Mouse (Mus musculus) MEL (cell line): ENCODE data around the gene Mettl17. TPM values are rescaled to one million over a fixed set of nuclear protein-coding genes. Genes with fewer than 3 reads are reported as not detected.

Experiments
- DNase-seq: peaks from one replicate; pipeline ENCODE4 v3.0.0; 2011; ENCODE audit warnings: low read depth, low spot score
- H3K27ac ChIP-seq: 2 replicates; pipeline ENCODE4 v1.5.1; 2012; ENCODE audit warnings: low read depth, mild to moderate bottlenecking, control low read depth, low read length, moderate library complexity; ENCODE audit not compliant: control insufficient read depth
- H3K27me3 ChIP-seq, 2 experiments: fragments of 150-350 bp in 1 of 2; sonication (generic) in 1 of 2; 2 replicates each; pipeline ENCODE4 v1.6.1; 2012; ENCODE audit warnings: low read length in 2 of 2, mild to moderate bottlenecking in 2 of 2, improper control_type of control experiment in 1 of 2, moderate library complexity in 1 of 2; ENCODE audit not compliant: insufficient read depth in 2 of 2, control insufficient read depth in 1 of 2
- H3K36me3 ChIP-seq, 2 experiments: 2 replicates each; pipeline ENCODE4 v1.6.1; 2012 to 2014; ENCODE audit warnings: low read length in 2 of 2, improper control_type of control experiment in 1 of 2, inconsistent platforms in 1 of 2, mild to moderate bottlenecking in 1 of 2; ENCODE audit not compliant: insufficient read depth in 2 of 2, control insufficient read depth in 1 of 2
- H3K4me1 ChIP-seq, 2 experiments: fragments of 150-350 bp in 1 of 2; sonication (generic) in 1 of 2; 2 replicates each; pipeline ENCODE4 v1.6.1; 2012; ENCODE audit warnings: low read length in 2 of 2, improper control_type of control experiment in 1 of 2, mild to moderate bottlenecking in 1 of 2; ENCODE audit not compliant: insufficient read depth in 2 of 2, control insufficient read depth in 1 of 2
- H3K4me3 ChIP-seq, 2 experiments: fragments of 150-350 bp in 1 of 2; sonication (generic) in 1 of 2; 2 replicates each; pipeline ENCODE4 v1.5.1; 2012; ENCODE audit warnings: low read depth in 2 of 2, low read length in 2 of 2, mild to moderate bottlenecking in 2 of 2, moderate library complexity in 2 of 2, control low read depth in 1 of 2, improper control_type of control experiment in 1 of 2; ENCODE audit not compliant: control insufficient read depth in 1 of 2, insufficient read depth in 1 of 2
- H3K79me2 ChIP-seq: 2 replicates; pipeline ENCODE4 v1.6.1; 2012; ENCODE audit warnings: mild to moderate bottlenecking, low read length, moderate library complexity; ENCODE audit not compliant: control insufficient read depth, poor library complexity, insufficient read depth
- H3K9ac ChIP-seq: 2 replicates; pipeline ENCODE4 v1.6.1; 2012; ENCODE audit warnings: low read depth, mild to moderate bottlenecking, control low read depth, low read length, moderate library complexity; ENCODE audit not compliant: control insufficient read depth, poor library complexity, severe bottlenecking
- H3K9me3 ChIP-seq: fragments of 150-350 bp; sonication (generic); replicated peaks from 2 replicates; pipeline ENCODE4 v1.6.1; 2012; ENCODE audit warnings: mild to moderate bottlenecking, low read length, improper control_type of control experiment, moderate library complexity; ENCODE audit not compliant: insufficient read depth
- CTCF ChIP-seq, 3 experiments: IDR thresholded peaks in 2 of 3; conservative IDR thresholded peaks in 1 of 3; 2 replicates each; pipeline ENCODE4 v1.5.1; 2011 to 2012; ENCODE audit warnings: low read length in 3 of 3, low read depth in 2 of 3, mild to moderate bottlenecking in 2 of 3, improper control_type of control experiment in 1 of 3, inconsistent platforms in 1 of 3, mixed read lengths in 1 of 3, moderate library complexity in 1 of 3; ENCODE audit not compliant: control insufficient read depth in 1 of 3, insufficient read depth in 1 of 3, poor library complexity in 1 of 3, severe bottlenecking in 1 of 3
- EP300 ChIP-seq, 2 experiments: IDR thresholded peaks; 2 replicates each; pipeline ENCODE4 v1.6.1; 2011; ENCODE audit warnings: improper control_type of control experiment in 2 of 2, low read length in 2 of 2, low read depth in 1 of 2, mild to moderate bottlenecking in 1 of 2
- ETS1 ChIP-seq: IDR thresholded peaks from 2 replicates; pipeline ENCODE4 v1.6.1; 2012; ENCODE audit warnings: low read depth, mild to moderate bottlenecking, inconsistent platforms, low read length, improper control_type of control experiment, moderate library complexity
- JUND ChIP-seq: IDR thresholded peaks from 2 replicates; pipeline ENCODE4 v1.6.1; 2011; ENCODE audit warnings: low read depth, mild to moderate bottlenecking, improper control_type of control experiment, low read length
- KAT2A ChIP-seq: conservative IDR thresholded peaks from 2 replicates; pipeline ENCODE4 v1.6.1; 2012; ENCODE audit warnings: low read depth, low read length, improper control_type of control experiment, inconsistent platforms
- MAFK ChIP-seq: IDR thresholded peaks from 2 replicates; pipeline ENCODE4 v1.6.1; 2011; ENCODE audit warnings: low read depth, mild to moderate bottlenecking, low read length, improper control_type of control experiment, borderline replicate concordance
- MAX ChIP-seq: IDR thresholded peaks from 2 replicates; pipeline ENCODE4 v1.6.1; 2011; ENCODE audit warnings: low read length, improper control_type of control experiment
- MEF2A ChIP-seq: IDR thresholded peaks from 2 replicates; pipeline ENCODE4 v1.6.1; 2014; ENCODE audit warnings: low read depth, mild to moderate bottlenecking, inconsistent platforms, low read length, improper control_type of control experiment; ENCODE audit not compliant: poor library complexity, insufficient replicate concordance, severe bottlenecking; ENCODE audit errors: extremely low read depth
- MYB ChIP-seq: IDR thresholded peaks from 2 replicates; pipeline ENCODE4 v1.6.1; 2011; ENCODE audit warnings: mild to moderate bottlenecking, low read depth, low read length, improper control_type of control experiment
- NELFE ChIP-seq: IDR thresholded peaks from 2 replicates; pipeline ENCODE4 v1.6.1; 2011; ENCODE audit warnings: low read depth, low read length, improper control_type of control experiment
- NRF1 ChIP-seq: IDR thresholded peaks from 2 replicates; pipeline ENCODE4 v1.6.1; 2014; ENCODE audit warnings: low read depth, mild to moderate bottlenecking, inconsistent platforms, low read length, improper control_type of control experiment, moderate library complexity; ENCODE audit not compliant: poor library complexity, insufficient read depth, severe bottlenecking
- POLR2A ChIP-seq, 2 experiments: IDR thresholded peaks; 2 replicates each; pipeline ENCODE4 v1.6.1; 2011 to 2012; ENCODE audit warnings: low read length in 2 of 2, mild to moderate bottlenecking in 2 of 2, control low read depth in 1 of 2, improper control_type of control experiment in 1 of 2, low read depth in 1 of 2, moderate library complexity in 1 of 2; ENCODE audit not compliant: control insufficient read depth in 1 of 2, insufficient read depth in 1 of 2, poor library complexity in 1 of 2
- POLR2AphosphoS5 ChIP-seq: IDR thresholded peaks from 2 replicates; pipeline ENCODE4 v1.6.1; 2012; ENCODE audit warnings: low read depth, borderline replicate concordance, mild to moderate bottlenecking, inconsistent platforms, low read length, moderate library complexity, mixed read lengths
- TAL1 ChIP-seq: IDR thresholded peaks from 2 replicates; pipeline ENCODE4 v1.6.1; 2012; ENCODE audit warnings: mild to moderate bottlenecking, inconsistent platforms, low read length, moderate library complexity, mixed read lengths
- TBP ChIP-seq: IDR thresholded peaks from 2 replicates; pipeline ENCODE4 v1.8.0; 2011; ENCODE audit warnings: low read depth, low read length, improper control_type of control experiment
- TCF12 ChIP-seq: IDR thresholded peaks from 2 replicates; pipeline ENCODE4 v1.6.1; 2014; ENCODE audit warnings: low read depth, mild to moderate bottlenecking, inconsistent platforms, low read length, improper control_type of control experiment, moderate library complexity
- UBTF ChIP-seq: IDR thresholded peaks from 2 replicates; pipeline ENCODE4 v1.6.1; 2012; ENCODE audit warnings: low read depth, mild to moderate bottlenecking, inconsistent platforms, low read length, improper control_type of control experiment, moderate library complexity, borderline replicate concordance; ENCODE audit not compliant: insufficient read depth
- USF1 ChIP-seq: IDR thresholded peaks from 2 replicates; pipeline ENCODE4 v1.6.1; 2014; ENCODE audit warnings: low read depth, mild to moderate bottlenecking, inconsistent platforms, low read length, improper control_type of control experiment, moderate library complexity
- ZC3H11A ChIP-seq: IDR thresholded peaks from 2 replicates; pipeline ENCODE4 v1.6.1; 2012; ENCODE audit warnings: low read depth, mild to moderate bottlenecking, inconsistent platforms, low read length, improper control_type of control experiment
- polyA plus RNA-seq, 2 experiments: library from polyadenylated mRNA; stranded (reverse) in 1 of 2; unstranded in 1 of 2; fragments of >175 nt in 1 of 2; fragments of >200 nt in 1 of 2; gene quantifications; 2 replicates each; pipeline versions ENCODE4 v1.2.1 to v1.2.4; 2012; ENCODE audit warnings: low replicate concordance in 2 of 2, low read depth in 1 of 2; ENCODE audit not compliant: insufficient read length in 2 of 2, insufficient read depth in 1 of 2, missing spikeins in 1 of 2
- total RNA-seq: library from RNA; depleted of rRNA; stranded (reverse); fragments of 300-350 nt; gene quantifications from 2 replicates; pipeline ENCODE4 v1.2.3, GENCODE M21; 2012; rRNA removed

Gene Mettl17
- total and polyA plus RNA-seq, 3 experiments = 28.3 to 54.4 TPM; not detected in 1

DNA sequence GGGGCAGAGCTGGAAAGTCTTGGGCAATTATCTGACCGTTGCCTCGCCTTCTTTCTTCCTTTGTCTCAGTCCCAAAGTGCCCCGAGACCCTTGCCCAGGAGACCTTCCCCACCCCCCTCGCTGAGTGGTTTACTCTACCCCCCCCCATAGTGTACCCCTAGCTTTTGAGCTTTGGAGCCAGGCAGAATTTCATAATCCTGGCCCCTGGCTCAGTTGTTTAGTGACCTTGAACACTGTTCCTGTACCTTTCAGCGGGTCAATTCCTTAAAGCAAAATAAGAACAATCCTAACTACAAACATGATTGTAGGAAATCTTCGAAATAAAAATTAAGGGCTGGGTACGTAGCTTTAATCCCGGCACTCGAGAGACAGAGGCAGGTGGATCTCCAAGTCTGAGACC is 56.9 kb downstream of the Mettl17 start:
- Histone ChIP-seq H3K36me3 (no peaks in the 10 kb centered on the region), H3K27ac (no peak overlapping the region), H3K9ac (no peak overlapping the region), H3K79me2 (no peaks in the 10 kb centered on the region), H3K27me3 (no peaks in the 10 kb centered on the region; a peak in 2 of 4 replicates), H3K4me3 (no peak overlapping the region), H3K4me1 (no peaks in the 10 kb centered on the region), H3K9me3 (no peaks in the 10 kb centered on the region)
- no peak for DNase-seq
- TF ChIP-seq UBTF (no peak), CTCF (IDR thresholded peaks at IDR 0.05 in 2 of 3, conservative IDR thresholded peaks at IDR 0.05 in 1 of 3; ENCODE audit: control insufficient read depth in 1 of 3, insufficient read depth in 1 of 3, low read depth in 2 of 3, low read length in 3 of 3, poor library complexity in 1 of 3, severe bottlenecking in 1 of 3) (no peak), POLR2AphosphoS5 (no peak), ZC3H11A (no peak), KAT2A (no peak), MAX (no peak), MEF2A (no peak), JUND (no peak), POLR2A (IDR thresholded peaks at IDR 0.05; ENCODE audit: control insufficient read depth in 1 of 2, insufficient read depth in 1 of 2, low read depth in 1 of 2, low read length in 2 of 2, poor library complexity in 1 of 2) (no peak), ETS1 (no peak), NRF1 (no peak)

GRCm38 (mm10) chr14:51942236-51942635 is 57.6 kb downstream of the Mettl17 start:
- Histone ChIP-seq H3K4me3 (no peak overlapping the region), H3K9ac (no peak overlapping the region), H3K27ac (no peak overlapping the region), H3K4me1 (no peaks in the 10 kb centered on the region), H3K36me3 (no peaks in the 10 kb centered on the region), H3K27me3 (no peaks in the 10 kb centered on the region; a peak in 1 of 4 replicates), H3K79me2 (no peaks in the 10 kb centered on the region), H3K9me3 (no peaks in the 10 kb centered on the region)
- TF ChIP-seq EP300 (IDR thresholded peaks at IDR 0.05; ENCODE audit: low read depth in 1 of 2, low read length in 2 of 2) (no peak), TCF12 (no peak), NELFE (no peak), TBP (no peak), ZC3H11A (no peak), USF1 (no peak), MAFK (no peak), MYB (no peak), TAL1 (no peak)
- peak; percentile 36 for DNase-seq

Other genes with a start within 250 kb of the Mettl17 start
- not detected in 2 replicates for gene Gm4181, start 249.2 kb upstream of the Mettl17 start, total RNA-seq
- not detected for gene Gm4181, start 249.2 kb upstream of the Mettl17 start, polyA plus RNA-seq
- not detected in 2 replicates for gene Gm17079, start 189.4 kb upstream of the Mettl17 start, total RNA-seq
- not detected for gene Gm17079, start 189.4 kb upstream of the Mettl17 start, polyA plus RNA-seq
- gene Gm5800, start 167.7 kb upstream of the Mettl17 start, total RNA-seq = not detected in 2 replicates
- gene Gm5800, start 167.7 kb upstream of the Mettl17 start, polyA plus RNA-seq = not detected
- gene Ang4, start 111.3 kb upstream of the Mettl17 start, total RNA-seq = not detected in 2 replicates
- not detected for gene Ang4, start 111.3 kb upstream of the Mettl17 start, polyA plus RNA-seq
- gene AY358078, start 84.8 kb upstream of the Mettl17 start, total RNA-seq = not detected in 2 replicates
- not detected for gene AY358078, start 84.8 kb upstream of the Mettl17 start, polyA plus RNA-seq
- not detected in 2 replicates for gene Ear6, start 31.1 kb upstream of the Mettl17 start, total RNA-seq
- not detected for gene Ear6, start 31.1 kb upstream of the Mettl17 start, polyA plus RNA-seq
- gene Slc39a2, start 8.0 kb downstream of the Mettl17 start, total RNA-seq = 0.07 TPM in 1 of 2 replicates, not detected in the other
- under 1 TPM in 1 of 2 experiments, not detected in 1; 0.07 TPM for gene Slc39a2, start 8.0 kb downstream of the Mettl17 start, polyA plus RNA-seq
- gene Ndrg2, start 29.3 kb downstream of the Mettl17 start, total RNA-seq = 11.2 and 17.0 TPM in 2 replicates
- 10 to 100 TPM in 1 of 2 experiments, not detected in 1; 48.6 TPM for gene Ndrg2, start 29.3 kb downstream of the Mettl17 start, polyA plus RNA-seq
- gene Tppp2, start 33.6 kb downstream of the Mettl17 start, total RNA-seq = not detected in 2 replicates
- not detected for gene Tppp2, start 33.6 kb downstream of the Mettl17 start, polyA plus RNA-seq
- gene Rnase13, start 37.9 kb downstream of the Mettl17 start, total RNA-seq = not detected in 2 replicates
- gene Rnase13, start 37.9 kb downstream of the Mettl17 start, polyA plus RNA-seq = not detected
- 6.4 and 9.9 TPM in 2 replicates for gene Arhgef40, start 99.9 kb downstream of the Mettl17 start, total RNA-seq
- 100 to 1,000 TPM in 1 of 2 experiments, 10 to 100 TPM in 1; 37.5 to 150 TPM for gene Arhgef40, start 99.9 kb downstream of the Mettl17 start, polyA plus RNA-seq
- gene Tmem253, start 130.8 kb downstream of the Mettl17 start, total RNA-seq = 0.39 and 0.46 TPM in 2 replicates
- 1 to 10 TPM in 1 of 2 experiments, not detected in 1; 3.6 TPM for gene Tmem253, start 130.8 kb downstream of the Mettl17 start, polyA plus RNA-seq
- gene Zfp219, start 135.9 kb downstream of the Mettl17 start, total RNA-seq = 32.1 and 36.3 TPM in 2 replicates
- gene Zfp219, start 135.9 kb downstream of the Mettl17 start, polyA plus RNA-seq = 10 to 100 TPM in 1 of 2 experiments, not detected in 1; 46.9 TPM
- not detected in 2 replicates for gene Olfr221, start 157.6 kb downstream of the Mettl17 start, total RNA-seq
- gene Olfr221, start 157.6 kb downstream of the Mettl17 start, polyA plus RNA-seq = not detected
- 272 and 346 TPM in 2 replicates for gene Hnrnpc, start 219.2 kb downstream of the Mettl17 start, total RNA-seq
- 1,000 to 10,000 TPM in 1 of 2 experiments, 100 to 1,000 TPM in 1; 626 to 3,096 TPM for gene Hnrnpc, start 219.2 kb downstream of the Mettl17 start, polyA plus RNA-seq
- gene Rpgrip1, start 225.9 kb downstream of the Mettl17 start, total RNA-seq = 3.7 and 4.8 TPM in 2 replicates
- gene Rpgrip1, start 225.9 kb downstream of the Mettl17 start, polyA plus RNA-seq = 10 to 100 TPM in 1 of 2 experiments, not detected in 1; 36.0 TPM